20 mouse cellular contexts compared by ENCODE assay signal in genomic region chr13:112853710-112854316, GRCm38 (mm10). TPM values are rescaled to one million over a fixed set of nuclear protein-coding genes. Genes with fewer than 3 reads are reported as not detected.
DNase-seq lines count a peak whose midpoint lies in the region; ATAC-seq and TF ChIP-seq lines count a peak whose summit lies in the region.
"Had no signal": no experiment of that assay in that cellular context is flagged by ENCODE, and none has a peak within 500 bp of the region (broad histone marks: within the 10 kb centered on the region; RNA-seq: fewer than 3 reads in every experiment).

No protein-coding gene starts in this region.

- H3K4me1 ChIP-seq in heart, embryonic 10.5 days: no peaks in the 10 kb centered on the region
- no peaks in the 10 kb centered on the region for H3K4me1 ChIP-seq in midbrain, embryonic 14.5 days (ENCODE audit: control insufficient read depth, insufficient read depth, low read length)
- no peaks in the 10 kb centered on the region for H3K4me1 ChIP-seq in midbrain, embryonic 13.5 days (replicated peaks)
- H3K4me1 ChIP-seq in hindbrain, postnatal 0 days (ENCODE audit: insufficient read depth, low read length): no peaks in the 10 kb centered on the region; the same call in 1 of the 2 replicates
- H3K4me1 ChIP-seq: embryonic facial prominence, embryonic 13.5 days had no signal

- DNase-seq in heart, adult 11 months: peak; percentile 4
- DNase-seq in heart, embryonic 10.5 days (ENCODE audit: low spot score): no peak
- DNase-seq in midbrain, embryonic 14.5 days: peak; percentile 14
- DNase-seq in hindbrain, postnatal 0 days (ENCODE audit: low spot score): no peak
- peak; percentile 34 for DNase-seq in retina, embryonic 14.5 days (ENCODE audit: low spot score)
- no peak for DNase-seq in lung, postnatal 10 days
- DNase-seq in adrenal gland, postnatal 10 days: no peak
- DNase-seq: cerebellum, adult 11-12 months; cerebellum, postnatal 36 days; gastrocnemius, adult 2 months; heart, adult 18-20 months; kidney, adult 9 months; layer of hippocampus, postnatal 36 days; liver; liver, postnatal 0 days had no signal

- WGBS in heart, embryonic 10.5 days: 82% methylated on average over 17 of the region's 17 CpGs
- 37% methylated on average over 17 of the region's 17 CpGs for WGBS in midbrain, embryonic 14.5 days
- 37% methylated on average over 17 of the region's 17 CpGs for WGBS in midbrain, embryonic 13.5 days
- 31% methylated on average over 17 of the region's 17 CpGs for WGBS in hindbrain, postnatal 0 days

- H3K27me3 ChIP-seq in heart, embryonic 10.5 days (ENCODE audit: insufficient read depth, poor library complexity, severe bottlenecking): no peaks in the 10 kb centered on the region
- H3K27me3 ChIP-seq in midbrain, embryonic 14.5 days (ENCODE audit: control insufficient read depth, insufficient read depth, low read length): no peaks in the 10 kb centered on the region
- no peaks in the 10 kb centered on the region for H3K27me3 ChIP-seq in midbrain, embryonic 13.5 days
- H3K27me3 ChIP-seq in hindbrain, postnatal 0 days (ENCODE audit: insufficient read depth, low read length): no peaks in the 10 kb centered on the region
- H3K27me3 ChIP-seq: embryonic facial prominence, embryonic 13.5 days; hindbrain, embryonic 15.5 days had no signal

- H3K4me2 ChIP-seq in midbrain, embryonic 14.5 days (ENCODE audit: low read length): no peak overlapping the region
- H3K4me2 ChIP-seq in midbrain, embryonic 13.5 days (replicated peaks): no peak overlapping the region
- H3K4me2 ChIP-seq in hindbrain, postnatal 0 days (ENCODE audit: low read depth, low read length): no peak overlapping the region
- H3K4me2 ChIP-seq: embryonic facial prominence, embryonic 13.5 days; hindbrain, embryonic 15.5 days had no signal

- ATAC-seq in midbrain, embryonic 14.5 days (ENCODE audit: low FRiP score, low TSS enrichment): no peak
- no peak for ATAC-seq in midbrain, embryonic 13.5 days
- peak; percentile 40; the same call in 1 of the 2 replicates for ATAC-seq in hindbrain, postnatal 0 days
- ATAC-seq: CD4-positive, CD25-positive, alpha-beta regulatory T cell, adult 4 months; liver, postnatal 0 days had no signal

- no peak overlapping the region for H3K4me3 ChIP-seq in heart, embryonic 10.5 days
- no peak overlapping the region for H3K4me3 ChIP-seq in midbrain, embryonic 14.5 days (replicated peaks; ENCODE audit: low read depth, low read length)
- H3K4me3 ChIP-seq in midbrain, embryonic 13.5 days (replicated peaks): no peak overlapping the region
- no peak overlapping the region for H3K4me3 ChIP-seq in hindbrain, postnatal 0 days (ENCODE audit: low read length)
- H3K4me3 ChIP-seq: embryonic facial prominence, embryonic 13.5 days; gastrocnemius, adult 2 months; hindbrain, embryonic 15.5 days had no signal

- no peak overlapping the region for H3K9ac ChIP-seq in midbrain, embryonic 14.5 days (replicated peaks; ENCODE audit: low read length)
- no peak overlapping the region for H3K9ac ChIP-seq in midbrain, embryonic 13.5 days (replicated peaks)
- no peak overlapping the region for H3K9ac ChIP-seq in hindbrain, postnatal 0 days (replicated peaks; ENCODE audit: low read length)
- H3K9ac ChIP-seq: embryonic facial prominence, embryonic 13.5 days; hindbrain, embryonic 15.5 days; liver, postnatal 0 days had no signal

- H3K27ac ChIP-seq in heart, embryonic 10.5 days: no peak overlapping the region
- no peak overlapping the region for H3K27ac ChIP-seq in midbrain, embryonic 14.5 days (replicated peaks; ENCODE audit: low read depth, low read length)
- no peak overlapping the region for H3K27ac ChIP-seq in midbrain, embryonic 13.5 days
- H3K27ac ChIP-seq in hindbrain, postnatal 0 days: no peak overlapping the region
- H3K27ac ChIP-seq: embryonic facial prominence, embryonic 13.5 days; gastrocnemius, adult 2 months; hindbrain, embryonic 15.5 days had no signal

- H3K9me3 ChIP-seq in heart, embryonic 10.5 days: no peaks in the 10 kb centered on the region
- no peaks in the 10 kb centered on the region for H3K9me3 ChIP-seq in midbrain, embryonic 14.5 days (ENCODE audit: control insufficient read depth, low read length)
- no peaks in the 10 kb centered on the region for H3K9me3 ChIP-seq in midbrain, embryonic 13.5 days
- no peaks in the 10 kb centered on the region for H3K9me3 ChIP-seq in hindbrain, postnatal 0 days (ENCODE audit: low read length)
- H3K9me3 ChIP-seq: embryonic facial prominence, embryonic 13.5 days; G1E; hindbrain, embryonic 15.5 days had no signal

- H3K36me3 ChIP-seq in heart, embryonic 10.5 days: peaks cover 11% of the 10 kb centered on the region
- H3K36me3 ChIP-seq in midbrain, embryonic 14.5 days (ENCODE audit: control insufficient read depth, insufficient read depth, low read length): no peaks in the 10 kb centered on the region
- H3K36me3 ChIP-seq in midbrain, embryonic 13.5 days: peaks cover 9% of the 10 kb centered on the region; the same call in 1 of the 2 replicates
- no peaks in the 10 kb centered on the region for H3K36me3 ChIP-seq in hindbrain, postnatal 0 days (ENCODE audit: insufficient read depth, low read length)

- no peak for TF ChIP-seq CTCF in hindbrain, postnatal 0 days (IDR thresholded peaks at IDR 0.05; ENCODE audit: low read depth)

RNA-seq across cellular contexts. Expression of gene Plpp1, which starts 53.2 kb away (rescaled TPM):
- 39.6 and 41.3 TPM in 2 replicates for polyA plus RNA-seq in heart, embryonic 10.5 days (2016; fragmentation: Nextera tagmentation; extraction: Ambion mirVana)
- polyA plus RNA-seq in midbrain, embryonic 14.5 days (2014; fragmentation: Nextera tagmentation; extraction: Ambion mirVana): 48.3 and 57.7 TPM in 2 replicates
- 35.3 and 39.6 TPM in 2 replicates for polyA plus RNA-seq in midbrain, embryonic 13.5 days (2015; fragmentation: Nextera tagmentation; extraction: Ambion mirVana)
- 54.0 and 64.4 TPM in 2 replicates for total RNA-seq in hindbrain, postnatal 0 days (2014; rRNA removed)
- 88.1 and 89.7 TPM in 2 replicates for polyA plus RNA-seq in hindbrain, postnatal 0 days (2015; fragmentation: Nextera tagmentation; extraction: Ambion mirVana)
- 100 to 1,000 TPM; 137 to 155 TPM for total RNA-seq in adrenal gland, postnatal 10 days (2021)

Comparison
In these comparisons a context has a peak if more than half of its experiments do, and no peak if none do; other contexts are left out.
1. DNase-seq: peak in heart, adult 11 months (single experiment), midbrain, embryonic 14.5 days (single experiment) and retina, embryonic 14.5 days (single experiment); none in heart, embryonic 10.5 days (single experiment), hindbrain, postnatal 0 days (single experiment), lung, postnatal 10 days (single experiment) and adrenal gland, postnatal 10 days (single experiment).